1 mouse cellular context compared by ENCODE assay signal in the genomic region with DNA sequence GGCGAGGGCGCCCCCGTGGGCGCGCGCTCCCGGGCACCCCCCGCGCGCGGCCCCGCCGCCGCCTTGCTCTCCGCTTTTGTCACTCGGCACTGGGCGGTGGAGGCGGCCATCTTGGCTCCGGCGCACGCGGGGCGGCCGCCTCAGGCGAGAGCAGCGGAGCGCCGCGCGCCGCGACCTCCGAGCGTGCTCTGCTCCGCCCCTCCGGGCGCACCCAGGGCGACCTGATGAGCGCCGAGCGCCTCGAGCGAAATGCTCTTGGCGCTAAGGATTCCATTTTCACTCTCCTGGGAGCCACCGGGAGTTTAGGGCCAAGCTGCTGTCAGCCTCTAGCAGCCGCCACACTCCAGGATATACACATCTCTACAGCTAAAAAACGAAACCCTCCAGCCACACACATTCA.
TF ChIP-seq lines count a peak whose summit lies in the region.

No protein-coding gene starts in this region.

TF ChIP-seq in CH12.LX, 34 proteins besides CTCF, POLR2A, EP300 and RAD21:
- TF ChIP-seq MAX (IDR thresholded peaks at IDR 0.05; ENCODE audit: low read length), result peak; percentile 88
- peak; percentile 74 for TF ChIP-seq NRF1 (IDR thresholded peaks at IDR 0.05; ENCODE audit: low read depth, low read length)
- TF ChIP-seq SIN3A (IDR thresholded peaks at IDR 0.05; ENCODE audit: low read length), result peak; percentile 93
- TF ChIP-seq E2F4 (IDR thresholded peaks at IDR 0.05; ENCODE audit: insufficient replicate concordance, low read depth, low read length), result peak; percentile 14; the same call in 1 of the 2 replicates
- TF ChIP-seq HCFC1 (IDR thresholded peaks at IDR 0.05; ENCODE audit: low read depth, low read length), result peak; percentile 81
- no peak for TF ChIP-seq CHD2 (IDR thresholded peaks at IDR 0.05; ENCODE audit: low read length)
- TF ChIP-seq MEF2A (IDR thresholded peaks at IDR 0.05; ENCODE audit: borderline replicate concordance, low read depth, low read length), result peak; percentile 74
- TF ChIP-seq MYC (IDR thresholded peaks at IDR 0.05; ENCODE audit: low read depth, low read length), result peak; percentile 72; the same call in 1 of the 2 replicates
- TF ChIP-seq ZNF384 (IDR thresholded peaks at IDR 0.05; ENCODE audit: low read depth, low read length), result no peak
- TF ChIP-seq MXI1 (IDR thresholded peaks at IDR 0.05; ENCODE audit: low read depth, low read length), result peak; percentile 91
- TF ChIP-seq ETS1 (conservative IDR thresholded peaks at IDR 0.05; ENCODE audit: low read depth, low read length), result no peak
- TF ChIP-seq NELFE (IDR thresholded peaks at IDR 0.05; ENCODE audit: low read depth, low read length), result peak; percentile 66
- TF ChIP-seq USF2 (conservative IDR thresholded peaks at IDR 0.05; ENCODE audit: low read depth, low read length), result no peak
- 0 out of 2 replicates have a peak, but pooled peaks have one; percentile 19 for TF ChIP-seq RCOR1 (conservative IDR thresholded peaks at IDR 0.05; ENCODE audit: low read depth, low read length)
- peak; percentile 58; the same call in 1 of the 2 replicates for TF ChIP-seq BHLHE40 (IDR thresholded peaks at IDR 0.05; ENCODE audit: low read depth, low read length)
- peak; percentile 64; the same call in 1 of the 2 replicates for TF ChIP-seq KAT2A (IDR thresholded peaks at IDR 0.05; ENCODE audit: insufficient replicate concordance, low read length)
- TF ChIP-seq ZMIZ1 (IDR thresholded peaks at IDR 0.05; ENCODE audit: low read depth, low read length), result peak; percentile 67; the same call in 1 of the 2 replicates
- 0 out of 2 replicates have a peak, but pooled peaks have one; percentile 28 for TF ChIP-seq IRF4 (IDR thresholded peaks at IDR 0.05; ENCODE audit: low read depth, low read length)
- peak; percentile 79; the same call in 1 of the 2 replicates for TF ChIP-seq MAZ (IDR thresholded peaks at IDR 0.05; ENCODE audit: low read depth, low read length)
- no peak for TF ChIP-seq JUN (IDR thresholded peaks at IDR 0.05; ENCODE audit: insufficient read depth, low read depth, low read length)
- TF ChIP-seq TCF12 (IDR thresholded peaks at IDR 0.05; ENCODE audit: low read depth, low read length), result peak; percentile 78
- TF ChIP-seq USF1 (IDR thresholded peaks at IDR 0.05; ENCODE audit: low read depth, low read length), result peak; percentile 53
